Mouse (Mus musculus): ENCODE measurements around the gene Cavin4. TPM values are rescaled to one million over a fixed set of nuclear protein-coding genes. Genes with fewer than 3 reads are reported as not detected.
A peak's percentile ranks its signal among the peaks of the same experiment; 100 is the strongest.
"Not testable (repeated sequence)": the region's sequence is repeated elsewhere in the genome, so short reads cannot be mapped to it uniquely, and the experiment has no call there.

Cavin4 gene
- polyA plus RNA-seq, 1 experiment from 2014 or later, result 1.3 TPM

- 63% methylated on average over 7 of the region's 7 CpGs for WGBS
- H3K4me3 ChIP-seq (ENCODE audit: low read length), result no peak overlapping the region
- ATAC-seq (ENCODE audit: low FRiP score, low TSS enrichment), result no peak; the same call in 1 of the 2 replicates
- no peak overlapping the region for H3K9ac ChIP-seq (replicated peaks; ENCODE audit: low read length)
- H3K4me2 ChIP-seq (replicated peaks; ENCODE audit: low read depth, low read length), result no peak overlapping the region
- H3K27ac ChIP-seq (ENCODE audit: low read length), result no peak overlapping the region
- peaks cover 4% of the 10 kb centered on the region; the same call in 1 of the 2 replicates for H3K4me1 ChIP-seq (ENCODE audit: insufficient read depth, low read length)
- no peaks in the 10 kb centered on the region for H3K27me3 ChIP-seq (ENCODE audit: insufficient read depth, low read length)
- no peaks in the 10 kb centered on the region for H3K9me3 ChIP-seq (ENCODE audit: low read length)
- H3K36me3 ChIP-seq (ENCODE audit: insufficient read depth, low read length), result no peaks in the 10 kb centered on the region
Observed at GRCm38 (mm10) chr4:48680214-48680613, 16.9 kb downstream of the Cavin4 start.

- no peak overlapping the region for H3K9ac ChIP-seq (replicated peaks; ENCODE audit: low read length)
- peaks cover 4% of the 10 kb centered on the region; the same call in 1 of the 2 replicates for H3K4me1 ChIP-seq (ENCODE audit: insufficient read depth, low read length)
- H3K4me3 ChIP-seq (ENCODE audit: low read length), result no peak overlapping the region; the same call in 1 of the 2 replicates
- WGBS, result 38% methylated on average over 10 of the region's 11 CpGs
- H3K4me2 ChIP-seq (replicated peaks; ENCODE audit: low read depth, low read length), result peak overlapping the region; percentile 41
- H3K36me3 ChIP-seq (ENCODE audit: insufficient read depth, low read length), result no peaks in the 10 kb centered on the region
- no peaks in the 10 kb centered on the region for H3K9me3 ChIP-seq (ENCODE audit: low read length)
- H3K27ac ChIP-seq (ENCODE audit: low read length), result 0 out of 2 replicates have a peak overlapping the region, but pooled peaks have one; percentile 43
- ATAC-seq (ENCODE audit: low FRiP score, low TSS enrichment), result no peak
- no peaks in the 10 kb centered on the region for H3K27me3 ChIP-seq (ENCODE audit: insufficient read depth, low read length)
Observed at GRCm38 (mm10) chr4:48680648-48681343, 17.5 kb downstream of the Cavin4 start.

GRCm38 (mm10) chr4:48683126-48683525 lies 19.8 kb downstream of the Cavin4 start:
- no peaks in the 10 kb centered on the region for H3K27me3 ChIP-seq (ENCODE audit: insufficient read depth, low read length)
- no peak for ATAC-seq (ENCODE audit: low FRiP score, low TSS enrichment)
- no peaks in the 10 kb centered on the region for H3K9me3 ChIP-seq (ENCODE audit: low read length)
- no peak overlapping the region for H3K27ac ChIP-seq (ENCODE audit: low read length)
- 94% methylated on average over 8 of the region's 8 CpGs for WGBS
- H3K4me3 ChIP-seq (ENCODE audit: low read length), result no peak overlapping the region
- H3K4me2 ChIP-seq (replicated peaks; ENCODE audit: low read depth, low read length), result no peak overlapping the region
- H3K9ac ChIP-seq (replicated peaks; ENCODE audit: low read length), result no peak overlapping the region
- H3K36me3 ChIP-seq (ENCODE audit: insufficient read depth, low read length), result no peaks in the 10 kb centered on the region
- peaks cover 4% of the 10 kb centered on the region; the same call in 1 of the 2 replicates for H3K4me1 ChIP-seq (ENCODE audit: insufficient read depth, low read length)

- H3K27me3 ChIP-seq (ENCODE audit: insufficient read depth, low read length); H3K4me3 ChIP-seq (ENCODE audit: low read length); ATAC-seq (ENCODE audit: low FRiP score, low TSS enrichment); H3K9me3 ChIP-seq (ENCODE audit: low read length); H3K9ac ChIP-seq (replicated peaks; ENCODE audit: low read length); H3K4me2 ChIP-seq (replicated peaks; ENCODE audit: low read depth, low read length); H3K27ac ChIP-seq (ENCODE audit: low read length); H3K36me3 ChIP-seq (ENCODE audit: insufficient read depth, low read length); H3K4me1 ChIP-seq (ENCODE audit: insufficient read depth, low read length): not testable (repeated sequence)
- 87% methylated on average over 12 of the region's 21 CpGs for WGBS
Observed at GRCm38 (mm10) chr4:48683633-48684209, 20.4 kb downstream of the Cavin4 start.

GRCm38 (mm10) chr4:48684593-48685187 lies 21.4 kb downstream of the Cavin4 start:
- Histone ChIP-seq H3K36me3 (ENCODE audit: insufficient read depth, low read length) (no peaks in the 10 kb centered on the region), H3K27ac (ENCODE audit: low read length) (peak overlapping the region; percentile 55), H3K9me3 (ENCODE audit: low read length) (no peaks in the 10 kb centered on the region), H3K4me2 (replicated peaks; ENCODE audit: low read depth, low read length) (no peak overlapping the region), H3K9ac (replicated peaks; ENCODE audit: low read length) (no peak overlapping the region), H3K4me1 (ENCODE audit: insufficient read depth, low read length) (peaks cover 4% of the 10 kb centered on the region; the same call in 1 of the 2 replicates), H3K4me3 (ENCODE audit: low read length) (no peak overlapping the region), H3K27me3 (ENCODE audit: insufficient read depth, low read length) (no peaks in the 10 kb centered on the region)
- 61% methylated on average over 7 of the region's 7 CpGs for WGBS
- no peak for ATAC-seq (ENCODE audit: low FRiP score, low TSS enrichment)

GRCm38 (mm10) chr4:48688148-48688547 lies 24.8 kb downstream of the Cavin4 start:
- no peak overlapping the region for H3K4me2 ChIP-seq (replicated peaks; ENCODE audit: low read depth, low read length)
- no peaks in the 10 kb centered on the region for H3K9me3 ChIP-seq (ENCODE audit: low read length)
- no peak for ATAC-seq (ENCODE audit: low FRiP score, low TSS enrichment)
- H3K9ac ChIP-seq (replicated peaks; ENCODE audit: low read length), result no peak overlapping the region
- WGBS, result 55% methylated on average over 6 of the region's 6 CpGs
- H3K27me3 ChIP-seq (ENCODE audit: insufficient read depth, low read length), result no peaks in the 10 kb centered on the region
- no peak overlapping the region for H3K4me3 ChIP-seq (ENCODE audit: low read length)
- no peak overlapping the region for H3K27ac ChIP-seq (ENCODE audit: low read length)
- no peaks in the 10 kb centered on the region for H3K36me3 ChIP-seq (ENCODE audit: insufficient read depth, low read length)
- peaks cover 9% of the 10 kb centered on the region; the same call in 1 of the 2 replicates for H3K4me1 ChIP-seq (ENCODE audit: insufficient read depth, low read length)

- H3K36me3 ChIP-seq (ENCODE audit: insufficient read depth, low read length), result no peaks in the 10 kb centered on the region
- no peak overlapping the region for H3K27ac ChIP-seq (ENCODE audit: low read length)
- H3K27me3 ChIP-seq (ENCODE audit: insufficient read depth, low read length), result no peaks in the 10 kb centered on the region
- no peak for ATAC-seq (ENCODE audit: low FRiP score, low TSS enrichment)
- H3K4me1 ChIP-seq (ENCODE audit: insufficient read depth, low read length), result peaks cover 9% of the 10 kb centered on the region; the same call in 1 of the 2 replicates
- no peaks in the 10 kb centered on the region for H3K9me3 ChIP-seq (ENCODE audit: low read length)
- no peak overlapping the region for H3K4me3 ChIP-seq (ENCODE audit: low read length)
- 83% methylated on average over 9 of the region's 9 CpGs for WGBS
- H3K4me2 ChIP-seq (replicated peaks; ENCODE audit: low read depth, low read length), result no peak overlapping the region
- H3K9ac ChIP-seq (replicated peaks; ENCODE audit: low read length), result no peak overlapping the region
Observed at GRCm38 (mm10) chr4:48690640-48691039, 27.3 kb downstream of the Cavin4 start.

GRCm38 (mm10) chr4:48691793-48692437 lies 28.6 kb downstream of the Cavin4 start:
- H3K4me3 ChIP-seq (ENCODE audit: low read length), result no peak overlapping the region

GRCm38 (mm10) chr4:48692736-48693292 lies 29.5 kb downstream of the Cavin4 start:
- Histone ChIP-seq H3K9me3 (ENCODE audit: low read length) (no peaks in the 10 kb centered on the region), H3K27ac (ENCODE audit: low read length) (no peak overlapping the region), H3K4me3 (ENCODE audit: low read length) (no peak overlapping the region), H3K4me1 (ENCODE audit: insufficient read depth, low read length) (peaks cover 9% of the 10 kb centered on the region; the same call in 1 of the 2 replicates), H3K4me2 (replicated peaks; ENCODE audit: low read depth, low read length) (no peak overlapping the region), H3K36me3 (ENCODE audit: insufficient read depth, low read length) (no peaks in the 10 kb centered on the region), H3K27me3 (ENCODE audit: insufficient read depth, low read length) (no peaks in the 10 kb centered on the region), H3K9ac (replicated peaks; ENCODE audit: low read length) (no peak overlapping the region)
- ATAC-seq (ENCODE audit: low FRiP score, low TSS enrichment), result no peak
- 42% methylated on average over 9 of the region's 9 CpGs for WGBS

More at GRCm38 (mm10) chr4:48691793-48692437, 28.6 kb downstream of the Cavin4 start:
- H3K4me2 ChIP-seq (replicated peaks; ENCODE audit: low read depth, low read length), result no peak overlapping the region
- H3K4me1 ChIP-seq (ENCODE audit: insufficient read depth, low read length), result peaks cover 9% of the 10 kb centered on the region; the same call in 1 of the 2 replicates
- no peaks in the 10 kb centered on the region for H3K9me3 ChIP-seq (ENCODE audit: low read length)
- no peak overlapping the region for H3K27ac ChIP-seq (ENCODE audit: low read length)
- peak; percentile 72; the same call in 1 of the 2 replicates for ATAC-seq (ENCODE audit: low FRiP score, low TSS enrichment)
- 40% methylated on average over 7 of the region's 7 CpGs for WGBS
- H3K9ac ChIP-seq (replicated peaks; ENCODE audit: low read length), result no peak overlapping the region
- no peaks in the 10 kb centered on the region for H3K36me3 ChIP-seq (ENCODE audit: insufficient read depth, low read length)
- no peaks in the 10 kb centered on the region for H3K27me3 ChIP-seq (ENCODE audit: insufficient read depth, low read length)

Measured in kidney, embryonic 16.5 days (tissue).